Mouse (Mus musculus) thymus, adult 2 months (tissue): ENCODE measurements around the gene Col25a1.

Experiments
- CTCF ChIP-seq: fragments of 200-500 bp; IDR thresholded peaks from 2 replicates; pipeline ENCODE4 v1.5.1; 2012; ENCODE audit warnings: mild to moderate bottlenecking, control low read depth, low read length, moderate library complexity, borderline replicate concordance; ENCODE audit not compliant: control insufficient read depth, poor library complexity, insufficient read depth; ENCODE audit errors: extremely low read depth
- POLR2A ChIP-seq: fragments of 200-500 bp; IDR thresholded peaks from 2 replicates; pipeline ENCODE4 v1.6.1; 2012; ENCODE audit warnings: mild to moderate bottlenecking, low read length, control low read depth, moderate library complexity; ENCODE audit not compliant: control insufficient read depth, poor library complexity, insufficient read depth; ENCODE audit errors: extremely low read depth

DNA sequence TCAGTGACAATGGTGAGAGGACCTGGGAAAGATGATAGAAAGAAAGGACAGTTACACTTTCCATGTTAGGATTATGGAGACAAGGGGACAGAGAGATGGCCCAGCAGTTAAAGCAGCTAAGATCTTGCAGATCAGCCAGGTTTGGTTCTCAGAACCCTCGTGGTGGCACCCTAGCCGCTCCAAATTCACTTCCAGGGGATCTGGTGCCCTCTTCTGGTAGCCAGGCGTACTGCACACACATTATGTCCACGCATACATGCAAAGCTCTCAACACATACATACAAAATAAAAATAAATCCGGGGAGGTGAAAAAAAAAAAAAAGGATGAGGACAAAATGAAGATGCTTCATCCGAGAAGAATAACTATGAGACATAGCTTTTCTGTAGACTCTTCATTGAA lies 445.4 kb downstream of the Col25a1 start:
- no peak for TF ChIP-seq POLR2A
- no peak for TF ChIP-seq CTCF
